Mouse (Mus musculus) E14TG2a.4 (cell line): ENCODE results near the gene Tceanc2.

Source experiments
- CTCF ChIP-seq: conservative IDR thresholded peaks from 2 replicates; pipeline ENCODE4 v1.5.1; 2014; ENCODE audit warnings: low read length
- NANOG ChIP-seq: IDR thresholded peaks from 2 replicates; pipeline ENCODE4 v1.6.1; 2014; ENCODE audit warnings: borderline replicate concordance, low read length, mixed read lengths
- POU5F1 ChIP-seq: IDR thresholded peaks from 2 replicates; pipeline ENCODE4 v1.6.1; 2014; ENCODE audit warnings: low read length, borderline replicate concordance

DNA sequence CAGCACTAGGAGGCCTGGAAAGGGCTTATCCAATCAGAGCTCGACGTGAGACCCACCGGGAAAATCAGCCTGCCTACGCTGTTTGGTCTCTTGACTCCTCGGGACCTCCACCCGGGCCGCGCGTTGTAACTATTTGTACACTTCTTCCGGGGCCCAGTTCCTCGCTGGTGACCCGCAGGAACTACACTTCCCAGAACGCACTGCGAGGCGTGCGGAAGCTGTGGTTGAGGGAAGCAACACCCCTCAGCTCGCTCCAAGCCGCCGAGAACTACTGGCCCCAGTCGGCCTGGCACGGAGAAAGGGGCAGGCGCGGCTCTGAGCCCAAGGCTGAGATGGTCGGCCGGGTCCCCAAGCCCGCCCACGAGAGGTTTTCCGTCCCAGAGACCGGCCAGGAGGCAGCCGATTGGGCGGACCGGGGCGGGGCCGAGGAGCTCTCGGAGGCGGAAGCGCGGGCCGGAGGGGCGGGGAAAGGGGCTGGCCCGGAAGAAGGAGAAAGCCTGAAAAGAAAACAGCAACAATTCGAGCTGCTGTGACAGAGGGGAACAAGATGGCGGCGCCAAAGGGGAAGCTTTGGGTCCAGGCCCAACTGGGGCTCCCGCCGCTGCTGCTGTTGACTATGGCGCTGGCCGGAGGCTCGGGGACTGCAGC, 610 bp downstream of the Tceanc2 start, which contains the start of gene Tmem59:
- TF ChIP-seq CTCF: no peak
- no peak for TF ChIP-seq POU5F1
- TF ChIP-seq NANOG: no peak
